Mouse (Mus musculus): ENCODE data around the gene Cd59b.
"Not testable (repeated sequence)": the region's sequence is repeated elsewhere in the genome, so short reads cannot be mapped to it uniquely, and the experiment has no call there.

Cd59b gene

DNA sequence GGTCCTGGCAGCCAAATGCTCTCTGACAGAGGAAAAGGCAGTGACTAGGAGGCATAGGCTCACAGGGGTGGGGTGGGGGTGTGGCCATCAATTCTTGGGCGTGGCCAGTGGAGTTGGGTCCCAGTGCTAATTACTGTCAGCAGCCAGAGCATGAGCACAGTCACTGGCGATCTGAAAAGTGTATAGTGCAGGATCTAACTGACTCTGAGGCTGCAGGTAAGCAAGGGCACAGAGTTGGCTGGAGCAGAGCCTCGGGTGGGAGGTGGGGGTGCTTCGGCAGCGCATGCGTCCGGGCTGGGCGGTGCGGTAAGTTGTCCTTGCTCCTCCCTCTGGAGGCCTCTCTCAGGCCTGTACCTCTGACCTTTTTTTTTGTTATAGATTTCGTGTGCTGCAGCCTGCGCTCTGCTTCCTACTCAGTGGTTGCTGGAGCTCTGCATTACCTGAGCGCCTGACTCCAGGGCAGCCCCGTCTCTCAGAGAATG is at the start of gene Cd59b:
Gene Cd59b, plus strand, starts transcription at position 146 of the 482 bp plus-strand sequence.
- DNase-seq: peak; percentile 22

DNA sequence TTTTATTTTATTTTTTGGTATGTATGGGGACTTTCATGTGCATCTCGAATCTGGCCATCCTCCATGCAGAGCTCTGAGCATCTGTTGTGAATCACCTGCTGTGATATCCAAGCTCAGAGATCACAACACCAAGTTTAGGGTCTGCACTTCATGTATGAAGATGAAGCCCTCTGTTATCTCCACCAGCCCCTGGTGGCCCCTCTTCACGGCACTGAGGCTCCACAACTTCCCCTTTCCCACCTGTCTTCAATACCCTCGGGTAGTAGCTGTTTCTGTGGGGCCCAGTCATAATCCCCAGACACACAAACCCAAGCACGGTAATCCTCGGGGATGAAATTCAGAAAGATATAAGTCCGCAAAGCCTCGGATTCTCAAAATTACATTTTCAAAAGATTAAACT is 46.6 kb upstream of the Cd59b start:
- no peak for DNase-seq

DNA sequence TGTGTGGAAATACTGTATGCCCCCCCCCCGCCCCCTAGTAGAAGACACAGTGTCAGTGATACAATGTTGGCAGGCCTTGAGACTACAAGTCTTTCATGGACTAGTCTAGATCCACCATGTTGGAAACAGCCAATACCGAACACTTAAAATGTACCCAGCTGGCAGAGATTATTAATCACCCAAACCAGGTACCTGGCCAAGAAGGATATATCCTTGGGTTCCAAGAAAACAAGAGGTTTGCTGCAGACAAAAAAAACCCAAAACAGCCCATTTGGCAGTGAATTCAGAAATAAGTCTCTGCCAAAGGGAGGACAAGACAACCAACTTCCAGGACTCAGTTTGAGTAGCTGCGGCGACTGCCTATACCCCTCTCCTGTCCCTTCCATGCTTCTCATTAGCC is 45.0 kb upstream of the Cd59b start:
- DNase-seq: no peak

DNA sequence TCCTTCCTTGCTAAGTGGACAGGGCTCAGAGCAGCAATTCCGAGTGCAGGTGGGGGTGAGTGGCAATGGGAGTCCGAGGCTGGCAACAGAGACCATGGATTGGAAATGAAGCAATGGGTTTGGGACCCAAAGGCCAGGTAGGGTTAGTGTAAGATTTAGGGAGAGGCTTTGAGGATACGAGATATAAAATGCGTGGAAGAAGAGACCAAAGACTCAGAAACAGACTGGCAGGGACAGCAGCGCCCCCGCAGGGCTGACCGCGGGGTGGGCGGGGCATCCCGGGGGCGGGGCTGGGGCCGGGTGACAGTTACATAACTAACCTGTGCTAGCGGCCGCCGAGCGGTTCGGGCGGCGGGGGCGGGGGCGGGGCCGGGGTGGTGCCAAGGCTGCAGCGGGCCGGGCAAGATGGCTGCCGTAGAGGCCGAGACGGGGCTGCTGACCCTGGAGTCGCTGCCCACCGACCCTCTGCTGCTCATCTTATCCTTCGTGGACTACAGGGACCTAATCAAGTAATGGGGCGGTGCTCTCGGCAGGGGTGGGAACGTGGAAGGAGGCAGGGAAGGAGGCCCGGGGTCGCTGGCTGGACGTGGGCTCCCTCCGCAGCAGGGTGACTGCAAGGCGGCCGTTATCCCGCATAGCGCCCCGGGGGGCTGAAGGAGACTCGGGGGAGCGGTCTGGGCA is 42.1 kb upstream of the Cd59b start, which contains the start of gene Fbxo3:
Gene Fbxo3, plus strand, starts transcription at position 264 of the 681 bp plus-strand sequence.
- DNase-seq: peak; percentile 89

DNA sequence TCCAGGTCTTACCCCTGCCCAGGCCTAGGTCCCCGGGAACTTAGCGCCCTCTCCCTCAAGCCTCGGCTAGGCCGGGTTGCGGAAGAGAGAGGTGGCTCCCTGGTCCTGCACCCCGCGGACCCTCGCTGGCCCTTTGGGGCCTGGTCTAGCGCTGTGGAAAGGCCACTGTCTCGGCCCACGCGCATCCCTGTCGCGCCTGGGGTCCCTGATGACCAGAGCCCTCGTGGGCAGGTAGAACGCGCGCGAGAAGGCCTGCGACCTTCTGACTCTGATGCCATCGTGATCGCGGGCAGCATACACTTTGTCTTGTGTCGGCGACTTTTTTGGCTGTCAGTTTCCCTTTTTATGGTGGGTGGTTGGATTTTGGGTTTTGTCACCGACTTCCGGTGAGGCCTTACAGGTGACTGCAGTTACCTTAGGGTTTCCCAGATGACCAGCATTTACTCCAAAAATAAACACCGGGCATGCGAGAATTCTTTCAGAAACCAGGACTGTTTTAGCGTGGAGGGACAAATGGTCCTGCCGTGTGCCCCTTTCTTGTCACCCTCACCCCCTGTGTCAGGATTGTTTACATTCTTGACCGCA is 41.4 kb upstream of the Cd59b start, which contains the start of gene 4931422A03Rik:
Gene 4931422A03Rik, minus strand, starts transcription at position 223 of the 585 bp plus-strand sequence.
- DNase-seq: no peak

DNA sequence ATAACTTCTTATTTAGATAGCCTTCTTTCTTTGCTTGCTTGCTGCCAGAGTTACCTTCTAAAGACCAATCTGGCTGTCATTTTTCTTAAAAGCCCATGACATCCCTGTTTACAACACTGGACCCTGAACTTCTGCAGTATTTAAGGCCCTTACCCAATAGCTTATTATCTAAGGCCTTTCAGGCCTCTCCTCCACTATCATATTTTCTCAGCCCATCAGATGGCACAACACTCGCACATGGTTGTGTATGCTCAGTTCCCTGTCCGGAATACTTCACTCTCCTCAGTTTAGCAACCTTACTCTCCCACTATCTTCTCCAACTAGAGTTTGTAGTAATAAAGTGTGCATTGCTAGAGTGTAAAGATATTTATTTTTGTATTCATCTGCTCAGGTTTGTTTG is 40.6 kb upstream of the Cd59b start:
- no peak for DNase-seq

DNA sequence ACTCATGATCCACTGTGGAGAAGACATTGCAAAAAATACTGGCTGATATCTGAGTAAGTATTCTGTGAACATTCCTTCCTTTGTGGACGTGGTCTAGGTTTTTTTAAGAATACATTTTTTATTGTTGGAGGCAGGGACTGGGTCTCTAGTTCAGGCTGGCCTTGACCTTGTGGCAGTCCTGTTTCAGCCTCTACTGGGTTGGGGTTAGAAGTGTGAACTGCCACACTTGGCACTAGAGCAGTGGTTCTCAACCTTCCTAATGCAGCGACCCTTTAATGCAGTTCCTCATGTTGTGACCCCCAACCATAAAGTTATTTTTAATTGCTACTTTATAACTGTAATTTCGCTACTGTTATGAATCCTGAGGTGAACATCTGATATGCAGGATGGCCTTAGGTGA is 39.3 kb upstream of the Cd59b start:
- no peak for DNase-seq

DNA sequence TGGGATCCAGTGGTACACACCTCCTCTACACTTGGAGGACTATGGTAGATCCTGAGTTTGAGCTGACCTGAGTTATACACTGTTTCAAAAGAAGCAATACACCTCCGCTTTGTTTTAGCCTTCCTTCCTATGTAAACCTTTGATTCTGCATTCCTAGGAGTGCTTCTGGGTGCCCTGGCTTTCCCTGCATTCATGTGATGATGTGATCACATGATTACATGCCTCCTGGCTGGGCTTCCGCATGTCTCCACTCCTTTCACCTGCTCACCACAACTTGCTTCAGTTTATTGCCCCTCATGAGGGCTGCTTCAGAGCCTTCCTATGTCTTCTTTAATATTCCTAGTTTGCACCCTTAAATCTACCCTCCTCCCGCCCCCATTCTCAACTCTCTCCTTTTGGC is 37.6 kb upstream of the Cd59b start:
- no peak for DNase-seq

DNA sequence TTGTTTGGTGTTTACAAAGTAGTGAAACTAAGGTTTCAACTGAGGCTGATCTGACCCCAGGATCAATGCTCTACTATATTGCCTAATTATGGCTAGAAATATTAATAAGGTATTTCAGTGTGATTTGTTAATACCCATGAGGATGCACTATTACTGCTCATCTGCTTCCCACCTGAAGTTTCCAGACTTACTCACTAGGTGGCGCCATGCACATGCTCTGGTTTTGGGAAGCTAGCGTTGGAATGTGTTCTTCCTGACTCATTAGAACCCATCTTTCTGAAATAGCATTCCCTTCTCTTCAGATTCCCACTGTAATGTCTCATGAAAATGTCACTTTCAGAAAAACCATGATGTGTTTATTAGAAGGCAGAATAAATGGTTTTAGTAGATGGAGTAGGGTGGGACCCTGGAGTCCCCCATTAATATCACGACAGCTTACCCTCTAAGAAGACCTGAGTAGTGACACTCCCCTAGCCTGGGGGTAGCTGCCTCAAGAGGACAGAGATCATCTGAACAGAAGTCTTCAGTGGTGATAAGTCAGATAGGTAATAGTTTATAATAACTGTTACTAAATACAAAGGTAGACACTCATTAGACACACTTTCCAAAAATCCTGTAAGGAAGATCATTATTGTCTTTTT is 34.7 kb upstream of the Cd59b start:
- peak; percentile 48 for DNase-seq

DNA sequence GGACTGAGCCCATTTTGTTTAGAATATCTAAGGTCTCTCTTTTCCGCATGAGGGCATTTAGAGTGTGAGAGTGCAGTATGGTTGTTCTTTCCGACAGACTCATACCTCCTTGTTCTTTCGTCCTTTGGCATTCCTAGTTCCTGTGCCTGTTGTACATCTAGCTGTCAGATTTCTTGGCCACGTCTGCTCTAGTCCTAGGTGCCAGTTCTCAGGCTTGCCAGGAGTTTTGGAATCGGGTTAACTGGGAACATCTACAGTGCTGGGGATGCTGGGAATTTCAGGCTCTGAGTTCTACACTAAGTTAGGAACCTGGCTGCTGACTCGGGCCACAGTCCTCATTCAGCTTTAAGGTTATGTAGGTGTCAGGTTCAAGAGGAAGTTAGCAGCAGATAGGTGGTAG is 34.1 kb upstream of the Cd59b start:
- DNase-seq: no peak

DNA sequence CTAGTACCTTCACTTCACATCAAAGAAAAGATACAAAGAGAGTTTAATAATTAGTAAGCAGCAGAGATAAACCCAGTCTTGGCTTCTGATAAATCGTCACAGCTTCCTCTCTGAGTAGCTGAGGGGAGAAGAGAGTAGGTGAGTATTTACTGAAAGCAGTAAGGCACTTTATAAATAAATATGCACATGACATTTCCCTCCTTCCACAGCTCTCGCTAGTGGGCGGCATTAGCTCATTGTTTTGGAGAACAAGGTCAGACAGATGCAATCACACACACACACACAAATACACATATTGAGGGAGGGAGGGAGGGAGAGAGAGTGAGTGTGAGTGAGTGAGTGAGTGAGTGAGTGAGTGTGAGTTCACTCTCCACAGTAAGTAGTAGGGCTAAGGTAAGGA is 33.3 kb upstream of the Cd59b start:
- no peak for DNase-seq

DNA sequence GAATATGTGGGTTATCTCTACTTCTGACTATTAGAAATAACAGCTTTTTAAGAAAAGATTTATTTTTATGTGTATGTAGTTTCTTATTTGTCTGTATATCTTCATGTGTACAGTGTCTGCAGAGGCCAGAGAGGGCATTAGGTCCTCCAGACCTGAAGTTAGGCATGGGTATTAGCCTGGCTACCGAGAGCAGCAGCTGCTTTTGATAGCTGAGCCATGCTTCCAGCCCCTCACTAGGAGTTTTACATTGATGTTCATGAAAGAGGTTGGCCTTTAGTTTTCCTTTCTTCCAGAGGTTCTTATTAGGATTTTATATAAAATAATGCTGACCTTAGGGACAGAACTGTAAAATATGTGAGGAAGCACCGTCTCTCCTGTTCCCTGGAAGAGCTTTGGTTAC is 31.4 kb upstream of the Cd59b start:
- no peak for DNase-seq

DNA sequence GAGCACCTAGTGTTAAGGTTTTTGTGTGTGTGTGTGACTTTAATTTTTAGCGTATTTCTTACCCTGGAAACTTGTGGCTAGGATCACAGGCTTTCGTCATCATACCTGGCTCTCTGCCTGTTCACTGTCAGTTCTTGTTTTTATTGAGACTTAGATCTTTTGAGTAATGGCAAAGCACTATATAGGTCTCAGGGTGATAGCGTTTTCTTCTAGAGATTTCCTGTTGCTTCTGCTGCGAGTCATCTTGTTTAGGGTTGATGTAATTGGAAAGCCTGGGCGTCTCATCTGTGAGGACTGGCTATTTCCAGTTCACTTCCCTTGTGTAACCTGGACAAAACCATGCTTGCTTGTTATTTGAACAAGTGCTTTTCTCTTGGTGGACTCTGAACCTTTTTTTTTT is 28.0 kb upstream of the Cd59b start:
- DNase-seq: no peak

DNA sequence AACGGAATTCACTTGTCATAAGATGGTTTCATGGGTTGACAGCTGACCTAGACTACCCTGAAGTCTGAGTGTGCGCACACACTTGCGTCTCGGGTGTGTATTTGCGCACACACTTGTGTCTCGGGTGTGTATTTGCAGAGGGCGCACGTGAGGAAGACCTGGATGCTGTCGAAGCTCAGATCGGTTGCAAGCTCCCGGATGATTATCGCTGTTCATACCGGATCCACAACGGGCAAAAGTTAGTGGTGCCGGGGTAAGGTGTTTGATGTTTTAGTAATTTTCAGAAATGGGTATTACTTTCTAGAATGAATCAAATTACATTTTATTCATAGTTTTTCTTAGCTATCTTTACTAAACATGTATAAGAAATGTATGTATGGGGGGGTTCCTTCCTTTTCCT is 26.9 kb upstream of the Cd59b start:
- no peak for DNase-seq

DNA sequence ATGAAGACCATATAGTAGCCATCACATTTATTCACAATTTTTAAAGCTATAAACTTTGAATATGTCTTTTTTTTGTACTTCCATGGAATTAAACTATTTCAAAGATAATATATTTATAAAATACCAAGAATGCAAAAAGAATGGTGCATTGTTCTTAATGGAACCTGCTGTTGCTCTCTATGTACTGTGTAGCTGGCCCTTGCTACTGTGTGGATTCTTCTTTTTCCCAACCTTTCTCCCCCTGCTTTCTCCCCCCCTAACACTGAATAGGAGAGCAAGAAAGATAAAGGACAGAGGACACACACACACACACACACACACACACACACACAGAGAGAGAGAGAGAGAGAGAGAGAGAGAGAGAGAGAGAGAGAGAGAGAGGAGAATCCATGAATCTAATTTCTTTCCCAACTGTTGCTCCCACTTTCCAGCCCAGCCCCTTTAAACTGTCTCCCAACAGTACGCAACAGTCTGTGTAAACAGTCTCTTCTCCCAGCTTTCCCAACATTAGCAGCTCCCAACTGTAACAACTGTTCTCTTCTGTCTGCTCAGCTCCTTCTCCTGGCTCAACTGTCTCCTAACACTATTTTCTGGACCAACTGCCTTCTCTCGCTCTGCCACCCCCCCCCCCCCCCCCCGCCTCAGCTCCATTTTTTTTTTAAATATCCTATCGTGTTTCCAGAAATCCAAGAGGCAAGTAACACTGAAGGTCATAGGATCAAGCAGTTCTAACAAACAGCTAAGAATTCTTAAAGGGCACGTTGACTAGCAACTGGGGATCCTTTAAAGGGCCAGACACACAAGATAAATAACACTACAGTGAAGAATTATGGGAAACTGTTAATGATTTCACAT is 25.8 kb upstream of the Cd59b start:
- DNase-seq: no peak

DNA sequence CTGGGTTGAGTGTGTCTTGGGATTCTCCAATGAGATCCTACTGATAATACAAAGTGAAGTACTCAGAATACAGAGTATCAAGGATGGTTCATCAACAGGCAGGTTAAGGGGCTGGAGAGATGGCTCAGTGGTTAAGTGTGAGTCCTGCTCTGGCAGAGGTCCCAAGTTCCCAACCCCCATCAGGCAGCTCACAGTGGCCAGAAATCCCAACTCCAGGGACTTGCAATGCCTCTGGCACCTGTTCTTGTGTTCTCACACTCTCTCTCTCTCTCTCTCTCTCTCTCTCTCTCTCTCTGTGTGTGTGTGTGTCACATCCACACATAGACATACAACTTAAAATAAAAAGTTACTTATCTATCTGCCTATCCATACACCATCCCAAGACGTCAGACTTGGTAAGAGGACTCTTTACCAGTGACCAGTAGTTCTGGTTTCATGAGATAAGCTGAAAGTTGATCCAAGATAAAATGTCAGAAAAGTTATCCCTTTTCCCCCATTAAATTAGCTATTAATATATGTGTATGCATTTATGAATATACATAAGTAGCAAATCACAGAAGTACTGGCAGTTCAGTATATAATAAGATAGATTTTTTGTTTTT is 25.1 kb upstream of the Cd59b start:
- no peak for DNase-seq

DNA sequence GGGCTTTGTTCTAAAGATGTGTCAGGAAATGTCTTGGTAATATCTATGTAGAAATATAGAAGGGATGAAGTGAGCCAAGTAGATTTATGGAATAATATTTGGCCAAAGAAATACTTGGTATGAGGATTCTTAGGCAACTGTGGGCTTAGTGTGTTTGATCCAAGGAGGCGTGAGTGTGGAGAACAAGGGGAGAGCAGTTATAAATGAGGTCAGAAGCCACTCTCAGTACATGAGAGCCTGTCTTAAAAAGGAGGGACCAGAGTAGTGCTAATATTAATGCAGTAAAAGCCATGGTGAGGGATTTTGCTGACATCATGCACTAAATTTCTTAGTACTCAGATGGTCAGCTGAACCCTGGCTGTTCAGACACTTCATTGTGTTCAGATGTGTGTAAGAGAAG is 11.3 kb upstream of the Cd59b start:
- no peak for DNase-seq

DNA sequence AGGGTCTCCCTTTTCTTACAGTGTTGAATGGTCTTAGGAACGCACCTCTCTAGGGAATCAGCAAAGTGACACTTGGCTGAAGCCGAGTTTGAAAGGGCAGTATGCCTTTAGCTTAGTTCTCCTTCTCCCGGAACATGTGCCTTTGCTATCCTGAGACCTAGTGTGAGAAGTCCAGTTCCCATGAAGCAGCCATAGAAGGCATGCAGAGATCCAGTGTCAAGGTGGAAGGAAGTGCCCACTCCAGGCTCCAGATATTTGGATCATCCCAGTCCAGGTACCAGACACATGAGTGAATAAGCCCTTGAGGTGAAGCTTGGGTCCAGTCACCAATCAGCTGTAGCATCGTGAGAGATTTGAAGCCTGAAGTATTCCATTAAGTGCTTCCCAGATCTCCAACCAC is 10.7 kb upstream of the Cd59b start:
- no peak for DNase-seq

DNA sequence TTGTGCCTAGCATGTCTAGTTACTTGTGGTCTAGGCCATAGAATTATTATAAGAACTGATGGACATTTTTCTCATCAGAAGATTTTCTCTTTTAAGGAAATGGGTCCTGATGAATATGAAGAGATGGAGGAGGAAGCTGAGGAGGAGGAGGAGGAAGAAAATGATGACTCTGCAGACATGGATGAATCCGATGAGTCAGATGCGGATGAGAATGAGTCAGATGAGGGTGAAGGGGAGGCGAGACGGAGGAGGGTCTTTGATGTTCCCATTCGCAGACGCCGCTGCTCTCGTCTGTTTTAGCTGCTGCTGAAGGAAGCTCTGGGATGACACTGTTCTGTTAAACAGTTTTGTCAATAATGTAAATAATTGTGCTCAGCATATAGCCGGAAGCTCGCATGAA is 9.9 kb upstream of the Cd59b start:
- no peak for DNase-seq

DNA sequence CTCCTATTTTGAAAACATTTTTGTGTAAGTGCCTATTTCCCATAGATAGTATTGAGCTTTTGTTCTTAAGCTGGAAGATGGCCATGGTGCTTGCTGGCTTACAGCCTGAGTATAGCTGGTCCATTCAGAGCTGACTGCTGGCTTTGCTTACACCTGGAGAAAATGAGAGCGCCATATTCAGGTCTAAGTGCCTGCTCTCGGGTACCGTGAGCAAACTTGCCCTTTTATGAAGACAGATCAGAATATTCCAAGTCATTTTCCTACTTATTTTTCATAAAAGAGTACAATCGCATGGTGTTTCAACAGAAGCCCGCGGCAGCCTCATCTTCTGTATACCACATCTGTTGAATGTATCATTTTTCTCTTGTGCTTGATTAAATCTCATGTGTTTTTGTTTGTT is 8.7 kb upstream of the Cd59b start:
- no peak for DNase-seq

DNA sequence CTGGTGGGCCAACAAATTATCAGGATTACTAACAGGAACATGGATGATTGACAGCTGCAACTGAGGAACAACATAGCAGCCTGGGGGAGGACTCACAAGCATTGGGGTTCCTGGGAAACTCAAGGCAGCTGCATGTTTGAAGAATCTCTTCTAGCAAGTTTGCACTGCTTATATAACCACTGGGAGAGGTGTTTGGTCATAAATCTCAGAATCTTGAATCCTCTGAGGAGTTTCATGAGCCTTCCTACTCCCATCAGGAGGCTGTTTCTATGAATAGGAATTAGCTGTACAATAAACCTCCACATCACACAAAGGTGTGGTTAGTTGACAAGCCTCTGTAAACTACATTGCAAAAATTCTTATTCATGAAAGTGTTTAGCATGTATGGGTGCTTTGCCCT is 7.0 kb upstream of the Cd59b start:
- no peak for DNase-seq

DNA sequence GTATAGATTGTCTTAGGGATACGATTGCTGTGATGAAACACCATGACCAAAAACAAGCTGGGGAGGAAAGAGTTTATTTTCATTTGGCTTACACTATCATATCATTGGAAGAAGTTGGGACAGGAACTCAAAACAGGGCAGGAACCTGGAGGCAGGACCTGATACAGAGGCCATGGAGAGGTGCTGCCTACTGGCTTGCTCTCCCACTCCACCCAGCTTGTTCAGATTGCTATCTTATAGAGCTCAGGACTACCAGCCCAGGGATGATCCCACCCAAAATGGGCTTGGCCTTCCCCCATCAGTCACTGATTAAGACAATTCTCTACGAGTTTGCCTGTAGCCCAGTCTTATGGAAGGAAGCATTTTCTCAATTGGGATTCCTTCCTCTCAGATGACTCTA is 5.5 kb upstream of the Cd59b start:
- DNase-seq: no peak

DNA sequence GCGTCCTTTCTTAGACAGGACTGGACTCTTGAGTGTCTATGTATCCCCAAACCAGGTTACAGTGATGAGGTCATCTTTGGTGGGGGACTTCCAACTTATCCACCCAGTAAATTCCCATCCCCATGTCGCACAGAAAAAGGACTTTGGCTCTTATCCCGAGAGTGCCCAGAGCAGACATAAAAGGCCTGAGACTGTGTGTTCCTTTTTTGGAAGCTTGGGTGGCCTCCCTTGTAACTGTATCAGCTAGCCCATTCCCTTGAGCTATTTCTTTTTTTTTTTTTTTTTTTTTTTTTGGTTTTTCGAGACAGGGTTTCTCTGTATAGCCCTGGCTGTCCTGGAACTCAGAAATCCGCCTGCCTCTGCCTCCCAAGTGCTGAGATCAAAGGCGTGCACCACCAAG is 4.1 kb upstream of the Cd59b start, which contains the start of gene Gm10912:
Gene Gm10912, plus strand, starts transcription at position 301 of the 400 bp plus-strand sequence.
- not testable (repeated sequence) for DNase-seq

Measured in cerebellum, adult 11 months (tissue).